Mouse (Mus musculus) heart, postnatal 4 days (tissue): ENCODE data around the gene Arl3. TPM values are rescaled to one million over a fixed set of nuclear protein-coding genes. Genes with fewer than 3 reads are reported as not detected.
A peak's percentile ranks its signal among the peaks of the same experiment; 100 is the strongest.

Source experiments
- DNase-seq: peaks from one replicate; pipeline ENCODE4 v3.0.0; 2021
- total RNA-seq, 2 experiments: library from RNA; stranded (reverse); gene quantifications; 2 replicates each; pipeline ENCODE4 v1.2.3; 2021

The Arl3 gene
- 10 to 100 TPM; 29.6 to 31.1 TPM for total RNA-seq

- peak; percentile 95 for DNase-seq
These were observed at the start of gene Arl3, which contains the start of gene Sfxn2 for GRCm38 (mm10) chr19:46572951-46573937. TSS of gene Arl3 (minus strand) at chr19:46573198. TSS of gene Sfxn2 (plus strand) at chr19:46573365.

DNA sequence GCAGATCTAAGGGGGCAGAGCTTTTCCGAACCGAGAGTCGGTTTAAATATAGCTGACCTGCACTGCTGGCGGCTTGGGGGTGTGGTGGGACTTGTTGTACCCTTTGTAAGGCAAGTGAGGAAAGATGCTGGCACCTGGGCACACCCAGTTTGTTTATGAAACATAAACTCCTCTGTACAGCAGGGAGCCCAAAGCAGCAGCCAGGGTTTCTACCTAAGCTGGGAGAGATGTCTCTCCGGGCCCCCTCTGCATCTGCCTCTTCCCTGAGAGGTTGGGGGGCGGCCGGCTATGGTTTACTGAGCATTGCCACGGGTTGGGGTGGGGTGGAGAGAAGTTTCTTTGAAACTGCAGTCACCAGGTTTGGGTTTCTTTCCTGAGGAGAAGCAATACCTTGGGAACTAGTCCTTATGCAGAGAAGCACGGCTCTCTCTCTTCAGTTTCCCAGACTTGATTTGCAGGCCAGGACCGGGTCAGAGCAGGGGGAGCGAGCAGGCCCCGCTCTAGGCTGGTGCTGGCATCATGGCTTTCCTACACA, 49.7 kb upstream of the Arl3 start:
- no peak for DNase-seq

DNA sequence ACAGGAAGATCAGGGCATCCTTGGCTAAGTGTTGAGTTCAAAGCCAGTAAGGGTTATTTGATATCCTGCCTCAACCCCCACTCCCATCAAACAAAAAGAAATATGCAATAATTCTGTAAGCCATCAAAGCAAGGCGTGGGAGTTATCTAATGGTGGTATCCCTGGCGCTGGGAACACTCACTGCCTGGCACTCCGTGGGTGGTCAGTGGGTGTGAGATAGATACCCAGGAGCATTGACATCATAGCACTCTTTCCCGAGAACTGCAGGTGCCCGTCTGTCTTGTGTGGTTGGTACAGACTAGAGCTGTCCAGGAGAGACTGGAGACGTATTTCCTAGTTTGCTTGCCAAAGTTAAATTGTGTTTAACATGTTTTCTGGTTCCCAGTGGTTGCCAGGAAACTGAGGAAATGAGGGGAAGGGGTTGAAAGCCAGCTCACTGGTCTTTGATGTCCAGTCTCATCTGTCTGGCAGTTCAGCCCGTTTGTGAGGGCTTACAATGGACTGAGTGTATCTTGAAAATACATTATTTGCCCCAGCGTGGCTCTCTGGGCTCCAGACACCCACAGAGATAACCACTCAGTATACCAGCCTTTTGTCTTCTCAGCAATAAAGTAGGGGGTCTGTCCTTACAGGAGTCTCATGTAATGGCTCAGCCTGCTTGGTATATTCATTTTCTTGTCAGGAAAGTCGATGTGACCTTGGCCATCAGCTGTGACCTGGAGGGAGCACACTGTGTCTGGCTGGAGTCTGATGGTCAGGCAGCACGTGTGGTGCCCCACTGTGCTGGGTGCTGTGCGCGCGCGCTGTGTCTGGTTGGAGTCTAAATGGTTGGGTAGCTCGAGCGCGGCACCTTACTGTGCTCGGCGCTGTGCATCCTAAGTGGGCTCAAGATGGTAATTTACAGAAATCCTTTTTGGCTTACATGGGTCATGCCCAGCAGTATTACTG, 48.5 kb upstream of the Arl3 start:
- DNase-seq, result no peak

DNA sequence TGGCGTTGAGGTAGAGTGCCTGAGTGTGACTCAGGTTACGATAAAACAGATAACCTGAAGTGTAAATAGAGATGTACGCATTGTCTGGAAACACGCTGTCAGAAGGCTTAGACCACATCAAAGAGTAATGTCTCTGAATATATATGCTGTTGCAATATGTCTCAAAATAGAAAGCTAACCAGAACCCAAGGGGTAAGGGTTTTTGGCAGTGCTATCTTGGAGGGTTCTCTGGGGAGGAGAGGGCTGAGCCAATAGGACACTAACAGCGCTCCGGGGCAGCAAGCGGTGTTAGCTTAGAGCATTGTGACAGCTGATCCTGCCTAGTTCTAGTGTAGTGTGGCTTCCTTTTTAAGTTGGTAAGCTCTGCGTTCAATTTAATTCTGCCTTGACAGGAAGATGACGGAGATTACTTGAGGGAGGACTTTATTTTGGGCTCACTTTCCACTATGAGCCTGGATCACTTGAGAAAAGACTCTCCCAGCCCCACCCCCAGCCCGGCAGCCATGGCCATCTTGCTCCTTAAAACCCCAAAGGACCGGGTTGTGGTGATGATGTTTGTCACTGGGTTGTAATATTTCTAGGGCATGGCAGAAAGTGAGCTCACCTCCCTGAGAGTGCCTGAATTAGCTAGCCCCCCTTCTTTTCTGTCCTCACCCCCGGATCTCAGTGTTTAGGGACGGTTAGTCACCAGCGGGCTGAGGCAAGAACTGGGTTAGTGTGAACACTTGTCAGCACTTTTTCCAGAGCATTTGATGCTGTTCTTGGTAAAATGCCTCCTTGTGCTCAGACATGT, 47.2 kb upstream of the Arl3 start:
- DNase-seq, result no peak

DNA sequence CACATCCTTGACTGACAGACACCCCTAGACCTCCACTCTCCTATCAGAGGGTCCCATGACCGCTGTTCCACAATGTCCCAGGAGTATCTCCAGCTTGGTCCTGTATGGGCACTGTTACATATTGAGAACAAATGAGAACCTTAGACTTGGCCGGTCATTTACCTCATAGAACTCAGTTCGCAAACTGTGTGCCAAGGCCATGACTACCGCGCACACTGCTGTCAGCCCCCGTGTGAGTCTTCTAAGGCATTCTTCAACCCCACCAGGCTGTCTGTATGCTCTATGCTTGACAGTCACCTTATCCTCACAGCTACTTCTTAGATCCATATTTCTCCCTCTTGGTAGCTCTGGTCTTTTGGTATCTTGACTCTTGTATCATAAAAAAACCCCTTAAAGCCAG, 46.5 kb upstream of the Arl3 start:
- DNase-seq, result no peak

GRCm38 (mm10) chr19:46619001-46619400, 46.0 kb upstream of the Arl3 start:
- peak; percentile 68 for DNase-seq

GRCm38 (mm10) chr19:46618322-46618721, 45.3 kb upstream of the Arl3 start:
- DNase-seq, result no peak

- no peak for DNase-seq
These were observed 44.4 kb upstream of the Arl3 start for GRCm38 (mm10) chr19:46617361-46617760.

DNA sequence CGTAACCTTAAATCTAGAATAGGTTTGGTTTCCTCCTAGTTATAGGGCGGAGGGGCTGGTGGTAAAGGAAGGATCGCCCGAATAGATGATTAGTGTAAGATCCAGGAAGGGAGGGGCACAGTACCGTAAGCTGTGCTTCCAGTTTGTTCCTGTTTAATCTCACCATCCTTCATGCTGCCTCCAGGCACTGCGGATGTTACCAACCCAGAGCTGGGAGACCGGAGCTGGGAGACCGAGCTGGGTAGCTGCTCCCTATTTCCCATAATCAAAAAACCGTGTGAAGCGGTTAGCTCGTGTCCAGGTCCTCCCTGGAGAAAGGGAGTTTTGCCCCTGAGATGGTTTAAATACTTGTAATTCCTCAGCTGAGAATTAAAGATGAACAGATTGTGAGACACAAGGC, 43.4 kb upstream of the Arl3 start:
- no peak for DNase-seq

DNA sequence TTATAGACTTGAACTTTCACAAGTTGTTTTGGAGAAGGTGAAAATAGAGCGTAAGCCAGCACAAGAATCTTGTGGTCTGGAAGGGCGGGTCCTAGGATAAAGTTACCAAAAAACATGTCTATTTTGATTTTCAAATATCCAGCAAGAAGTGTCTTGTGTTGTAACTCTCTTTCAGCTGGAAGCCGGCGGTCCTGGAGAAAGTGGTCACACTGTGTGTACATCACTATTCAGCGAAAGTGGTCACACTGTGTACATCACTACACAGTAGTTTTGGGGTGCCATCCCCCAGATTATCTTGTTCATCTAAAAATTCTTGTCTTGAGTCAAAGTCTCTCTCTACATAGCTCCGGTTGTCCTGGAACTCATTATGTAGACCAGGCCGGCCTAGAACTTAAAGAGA, 35.2 kb upstream of the Arl3 start:
- no peak for DNase-seq

- DNase-seq, result peak; percentile 58
These were observed 34.4 kb upstream of the Arl3 start for GRCm38 (mm10) chr19:46607424-46607823.

DNA sequence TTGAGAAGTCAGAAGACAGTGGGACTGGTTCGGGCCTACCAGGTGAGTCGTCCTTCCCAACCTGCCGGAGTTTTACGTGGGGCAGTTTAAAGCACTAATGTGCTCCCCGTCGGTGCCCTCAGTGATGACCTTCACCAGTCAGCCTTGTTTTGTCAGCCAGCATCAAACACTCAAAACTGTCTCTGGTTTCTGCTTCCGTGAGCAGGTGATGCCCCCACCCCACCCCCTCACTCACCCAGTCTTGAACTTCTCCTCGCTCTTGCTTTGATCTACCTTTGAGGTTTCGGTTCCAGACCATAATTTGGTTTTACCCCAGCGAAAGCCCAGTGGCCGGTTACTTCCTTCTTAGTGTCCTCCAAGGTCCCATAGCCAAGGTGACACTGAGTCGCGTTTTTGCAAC, 33.7 kb upstream of the Arl3 start:
- DNase-seq, result no peak

DNA sequence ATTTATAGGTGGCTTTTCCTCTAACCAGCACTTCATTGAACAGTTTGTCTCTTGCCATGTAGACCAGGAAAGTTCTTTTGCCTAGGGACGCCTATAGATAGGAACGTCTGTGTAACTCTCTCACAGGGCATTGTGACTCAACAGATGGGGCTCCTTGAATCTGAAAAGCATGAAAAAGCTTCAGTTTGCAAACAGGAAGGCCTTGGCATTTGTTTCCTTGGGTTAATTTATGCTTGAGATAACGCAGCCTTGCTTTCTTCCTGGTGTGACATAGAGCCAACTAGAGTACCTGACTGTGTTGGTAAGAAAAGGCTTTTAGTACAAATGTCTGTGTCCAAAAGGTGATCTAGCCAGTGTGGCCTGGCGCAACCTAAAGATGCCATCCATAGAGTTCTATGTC, 29.4 kb upstream of the Arl3 start:
- no peak for DNase-seq

DNA sequence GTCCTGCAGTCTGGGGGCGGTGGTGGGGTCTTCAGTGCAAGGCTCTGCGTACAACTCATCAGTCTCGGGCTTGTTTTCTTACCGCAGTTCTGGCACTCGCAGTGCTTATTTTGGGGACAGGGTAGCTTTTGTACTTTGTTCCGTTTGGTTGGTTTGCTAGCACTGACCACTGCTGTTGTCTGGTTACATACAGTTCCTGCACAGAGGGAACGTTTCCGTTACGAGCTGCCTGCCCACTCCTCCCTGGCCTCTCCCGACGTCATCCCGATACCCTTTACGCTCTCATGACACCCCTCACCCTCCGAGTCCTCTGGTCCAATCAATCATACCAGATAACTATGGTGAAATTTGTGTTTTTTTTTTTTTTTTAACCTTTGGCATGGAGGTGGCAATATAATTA, 28.5 kb upstream of the Arl3 start:
- no peak for DNase-seq

GRCm38 (mm10) chr19:46600371-46600770, 27.4 kb upstream of the Arl3 start:
- DNase-seq, result no peak

DNA sequence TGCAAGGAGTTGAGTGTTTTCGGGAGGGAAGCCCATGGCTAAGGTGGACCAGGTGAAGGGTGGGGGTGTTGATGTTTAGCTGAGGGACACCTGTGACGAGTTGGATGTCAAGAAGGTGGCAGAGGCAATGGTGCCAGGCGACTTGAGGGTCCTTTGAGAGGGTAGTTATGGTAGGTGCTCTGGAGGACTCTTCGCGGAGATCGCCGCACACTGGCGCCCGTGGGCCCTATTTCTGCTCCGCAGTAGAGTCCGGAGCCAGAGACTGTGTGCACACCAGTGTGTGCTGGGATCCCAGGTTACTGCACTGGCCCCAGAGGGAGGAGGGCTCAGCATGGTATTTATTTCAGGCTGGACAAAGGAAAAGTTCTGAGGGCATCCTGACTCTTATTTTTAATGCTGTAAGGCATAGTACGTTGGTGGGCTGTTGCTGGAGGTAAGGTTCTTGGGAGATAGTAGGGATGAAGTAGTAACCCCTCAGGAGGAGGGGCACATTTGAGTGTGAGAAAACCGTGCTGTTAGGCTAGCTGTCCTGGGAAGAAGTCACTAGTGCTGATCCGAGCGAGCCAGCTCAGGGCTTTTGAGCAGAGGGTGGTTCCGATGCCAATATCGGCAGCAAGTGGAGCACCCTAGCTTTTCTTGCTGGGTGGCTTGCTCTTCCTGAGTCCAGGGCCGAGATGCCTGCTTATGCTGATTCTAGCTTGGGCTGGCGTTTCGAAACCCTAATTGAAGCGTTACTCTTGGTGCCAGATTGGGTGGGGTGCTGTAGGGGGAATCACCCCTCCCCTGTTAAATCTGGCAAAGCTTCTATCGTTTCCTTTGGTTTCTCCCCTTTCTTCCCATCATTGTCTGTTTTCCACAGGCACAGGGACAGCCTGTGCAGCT, 26.6 kb upstream of the Arl3 start:
- DNase-seq, result peak; percentile 17

GRCm38 (mm10) chr19:46598720-46599252, 25.8 kb upstream of the Arl3 start, which contains the start of gene Wbp1l:
TSS of gene Wbp1l (plus strand) at chr19:46599084.
- DNase-seq, result peak; percentile 97

DNA sequence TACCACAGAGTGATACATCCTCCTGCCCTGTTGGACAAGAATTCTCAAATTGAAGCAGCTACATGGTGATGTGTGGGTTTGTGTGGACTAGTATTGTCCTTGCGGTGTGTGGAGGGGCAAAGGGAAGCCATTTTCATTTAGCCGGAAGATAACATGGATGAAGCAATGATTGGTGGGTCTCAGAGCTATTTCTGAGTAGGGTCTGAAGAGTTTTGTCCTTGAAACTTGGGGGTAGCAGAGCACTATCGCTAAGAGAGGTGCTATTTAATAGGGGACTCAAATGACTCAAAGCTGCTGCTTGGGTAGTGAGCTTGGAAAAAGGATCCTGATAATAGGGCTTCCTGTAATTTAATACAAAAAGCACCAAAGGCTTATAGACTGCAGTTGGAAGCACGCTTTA, 25.2 kb upstream of the Arl3 start:
- no peak for DNase-seq

- no peak for DNase-seq
These were observed 19.9 kb upstream of the Arl3 start for GRCm38 (mm10) chr19:46592751-46593439.

DNA sequence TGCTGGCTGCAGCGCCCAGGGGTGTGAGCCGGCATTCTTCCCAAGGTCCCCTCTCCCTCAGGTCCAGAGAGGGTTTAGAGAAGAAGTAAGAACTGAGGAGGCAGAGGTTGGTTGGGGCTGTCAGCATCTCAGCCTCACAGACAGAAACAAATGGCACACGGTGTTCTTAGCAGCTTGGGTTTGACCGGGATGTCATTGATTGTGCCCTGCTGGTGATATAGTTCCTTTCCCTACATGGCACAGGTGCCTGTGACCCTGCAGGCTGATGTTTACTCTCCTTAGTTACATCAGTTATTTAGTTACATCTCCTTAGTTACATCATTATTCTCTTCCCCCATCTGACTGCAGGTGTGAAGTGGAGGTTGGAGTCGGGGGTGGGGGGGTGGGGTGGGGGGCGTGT, 18.6 kb upstream of the Arl3 start:
- no peak for DNase-seq
